Mouse (Mus musculus) cerebellum, postnatal 36 days (tissue): ENCODE data around the gene Ppcs.

Source experiments
- DNase-seq, 2 experiments: peaks; one replicate each; pipeline ENCODE4 v3.0.0; 2021 to 2022; ENCODE audit warnings: mixed read lengths in 2 of 2

Gene Ppcs

GRCm38 (mm10) chr4:119422294-119422964 lies at the start of gene Ppcs, which contains the start of gene Zmynd12:
TSS of gene Ppcs (minus strand) at chr4:119422420.
TSS of gene Zmynd12 (plus strand) at chr4:119422814.
- DNase-seq: peak; percentile 93

DNA sequence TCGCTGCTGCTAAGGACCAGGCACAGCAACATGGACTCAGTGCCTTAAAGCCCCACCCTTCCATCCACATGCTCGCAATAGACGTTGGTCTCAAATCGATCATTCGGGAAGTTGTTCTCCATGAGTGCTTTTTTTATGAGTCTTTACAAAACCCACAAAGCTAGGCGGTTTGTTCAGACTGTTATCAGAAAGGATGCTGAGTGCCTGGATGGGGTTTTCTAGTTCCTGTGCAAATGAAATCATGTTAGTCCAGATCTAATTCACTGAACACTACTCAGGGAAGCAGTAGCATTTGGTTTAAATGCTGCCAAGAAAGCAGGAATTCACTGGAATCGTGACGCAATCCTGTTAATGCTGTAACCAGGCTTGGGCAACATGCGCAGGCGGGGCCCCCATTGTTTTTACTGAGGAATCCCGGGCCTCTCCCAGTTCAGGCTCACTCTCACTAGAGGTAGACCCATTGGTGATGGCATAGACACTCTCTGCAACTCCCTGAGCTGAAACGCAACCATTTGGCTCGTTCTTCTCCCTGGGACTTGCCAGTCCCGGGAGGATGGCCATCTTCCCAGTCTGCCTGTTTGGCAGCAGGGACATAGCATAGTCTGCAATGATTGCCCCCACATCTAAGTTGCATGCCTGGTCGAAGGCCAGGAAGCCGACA lies 45.6 kb upstream of the Ppcs start:
- peak; percentile 50 to 61 for DNase-seq

DNA sequence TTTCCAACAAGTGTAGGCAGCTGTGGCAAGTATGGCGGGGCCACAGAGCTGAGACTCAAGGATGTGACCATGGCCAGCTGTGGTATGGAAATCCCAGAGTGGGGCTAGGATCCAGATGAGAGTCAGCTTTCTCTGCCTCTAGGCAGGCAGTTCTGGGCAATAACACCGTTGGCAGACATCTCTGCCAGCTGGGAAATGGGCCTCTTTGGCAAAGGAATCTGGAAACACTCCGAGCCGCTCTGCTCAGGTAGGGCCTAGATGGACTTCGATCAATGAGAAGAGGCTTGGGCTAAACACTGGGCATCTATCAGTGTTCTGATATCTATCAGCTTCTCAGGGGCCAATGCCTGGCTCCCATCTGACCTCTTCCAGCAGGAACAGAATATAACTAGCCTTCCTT lies 43.6 kb upstream of the Ppcs start:
- peak in 1 of 2 experiments; percentile 15 for DNase-seq

DNA sequence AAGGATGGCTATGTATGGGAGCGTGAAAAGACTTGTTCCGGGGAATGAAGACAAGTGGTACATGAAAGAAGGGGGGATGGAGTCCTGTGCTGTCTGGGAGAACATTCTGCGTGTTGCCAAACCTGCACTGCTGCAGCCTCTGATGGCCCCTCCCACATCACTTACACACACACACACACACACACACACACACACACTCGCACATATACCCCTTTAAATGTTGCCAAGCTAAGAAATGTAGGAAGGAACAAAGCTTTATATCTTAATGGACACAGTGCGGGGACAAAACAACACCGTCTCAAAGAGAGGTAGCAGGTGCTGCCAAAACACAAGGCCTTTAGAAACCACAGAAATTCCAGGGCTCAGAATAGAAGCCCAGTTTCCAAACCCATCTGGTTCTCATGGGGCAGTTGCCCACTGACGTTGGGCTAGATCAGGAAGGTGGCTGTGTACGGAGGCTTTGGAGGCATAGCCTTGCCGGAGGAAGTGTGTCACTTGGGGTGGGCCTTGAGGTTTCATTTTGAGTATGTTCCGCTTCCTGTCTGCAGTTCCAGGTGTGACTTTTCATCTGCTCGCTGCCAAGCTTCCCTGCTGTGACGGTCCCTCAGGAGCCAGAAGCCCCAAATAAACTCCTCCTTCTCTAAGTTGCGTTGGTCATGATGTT lies 41.7 kb upstream of the Ppcs start:
- DNase-seq: no peak

GRCm38 (mm10) chr4:119462858-119463755 lies 40.9 kb upstream of the Ppcs start:
- peak; percentile 75 to 83 for DNase-seq

- DNase-seq: no peak
Measured at GRCm38 (mm10) chr4:119462457-119462856, 40.2 kb upstream of the Ppcs start.

- DNase-seq: peak; percentile 81 to 82
Measured at GRCm38 (mm10) chr4:119460728-119461141, 38.5 kb upstream of the Ppcs start.

DNA sequence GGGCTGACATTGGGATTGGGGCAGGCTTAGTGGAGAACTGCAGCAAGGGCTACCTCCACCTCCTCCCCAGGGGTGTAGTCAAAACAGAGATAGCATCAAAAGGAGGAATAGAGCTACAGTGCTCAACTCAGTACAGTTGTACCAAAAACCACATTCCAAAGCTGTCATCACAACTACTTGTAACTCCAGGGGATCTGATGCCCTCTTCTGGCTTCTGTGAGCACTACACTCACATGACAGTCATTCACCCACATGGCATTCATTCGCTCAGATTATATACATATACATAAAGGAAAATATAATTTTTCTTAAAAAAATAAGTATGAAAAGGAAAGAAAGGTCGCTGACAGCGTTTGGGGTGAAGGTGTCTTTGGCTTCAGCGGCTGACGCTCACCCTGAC lies 38.1 kb upstream of the Ppcs start:
- DNase-seq: peak; percentile 42 to 46

DNA sequence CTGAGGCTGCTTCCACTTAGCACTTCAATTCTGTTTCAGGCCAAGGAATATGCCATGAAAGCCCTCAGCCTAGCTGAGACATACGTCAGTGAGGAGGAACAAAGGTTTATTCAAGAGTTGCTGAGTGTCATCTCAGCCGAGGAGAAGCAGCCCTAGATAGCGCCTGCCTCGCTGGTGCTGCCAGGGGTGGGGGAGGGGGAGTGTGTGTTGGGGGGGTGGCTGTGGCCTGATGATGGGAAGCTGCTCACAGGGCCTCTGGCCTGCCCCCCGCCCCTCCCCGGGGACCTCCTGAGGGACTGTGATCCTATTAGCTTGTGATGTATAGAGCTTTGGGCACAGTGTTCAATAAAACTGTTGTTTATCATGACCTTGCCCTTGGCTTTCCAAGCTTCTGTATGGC lies 31.3 kb upstream of the Ppcs start:
- DNase-seq: no peak

DNA sequence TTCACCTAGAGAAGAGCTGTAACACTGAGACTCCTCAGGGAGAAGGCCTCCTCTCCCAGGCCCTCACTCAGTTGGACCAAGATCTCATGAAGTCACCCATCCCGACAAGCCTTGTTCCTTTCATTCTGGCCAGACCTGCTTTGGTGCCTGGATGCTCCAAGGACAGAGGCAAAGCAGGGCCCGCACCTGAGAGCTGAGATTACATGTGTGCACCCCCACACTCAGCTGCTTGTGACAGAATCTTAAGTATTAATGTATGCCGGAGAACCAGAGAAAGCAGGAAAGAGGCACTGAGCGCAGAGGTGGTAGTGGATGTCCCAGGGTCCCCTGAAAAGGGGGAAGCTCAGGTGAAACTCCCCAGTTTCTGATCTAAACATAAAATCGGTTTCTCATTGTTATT lies 30.9 kb upstream of the Ppcs start:
- no peak for DNase-seq

DNA sequence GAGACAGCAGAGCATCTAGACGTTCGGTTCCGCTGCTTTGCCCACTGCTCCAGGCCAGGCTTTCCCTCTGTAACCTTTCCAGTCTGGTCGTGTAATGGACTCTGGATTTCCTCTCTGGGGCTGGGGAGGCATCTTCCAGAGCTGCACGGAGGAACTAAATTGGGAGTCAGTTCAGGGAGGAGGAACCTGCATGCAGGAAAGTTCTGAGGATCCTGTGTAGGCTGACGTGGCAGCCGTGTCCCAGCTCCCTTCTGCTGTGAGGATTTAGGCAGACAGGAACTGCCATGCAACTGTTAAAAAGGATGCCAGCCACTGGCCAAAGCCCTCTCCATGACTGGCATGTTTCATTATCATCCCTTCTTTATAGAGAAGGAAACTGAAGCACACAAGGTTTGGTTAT lies 28.2 kb upstream of the Ppcs start:
- no peak for DNase-seq

DNA sequence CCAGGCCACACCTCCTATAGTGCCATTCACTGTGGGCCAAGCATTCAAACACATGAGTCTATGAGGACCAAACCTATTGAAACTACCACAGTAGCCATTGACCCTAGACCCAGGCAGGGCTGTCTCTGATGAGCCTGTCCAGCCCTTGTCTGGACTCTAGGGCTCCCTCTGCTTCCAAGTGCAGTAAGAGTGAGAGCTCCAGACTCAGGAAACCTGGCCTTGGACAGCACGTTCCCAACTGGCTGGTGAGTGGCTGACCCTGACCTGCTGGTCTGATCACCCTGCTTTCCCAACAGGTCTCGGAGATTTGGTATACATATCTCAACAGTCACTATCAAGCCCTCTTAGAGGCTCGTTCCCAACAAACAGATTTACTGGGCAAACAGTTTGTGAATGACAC lies 25.6 kb upstream of the Ppcs start:
- DNase-seq: no peak

GRCm38 (mm10) chr4:119447261-119447660 lies 25.0 kb upstream of the Ppcs start:
- DNase-seq: no peak

GRCm38 (mm10) chr4:119442539-119442938 lies 20.3 kb upstream of the Ppcs start:
- no peak for DNase-seq

- DNase-seq: no peak
Measured at GRCm38 (mm10) chr4:119441836-119442235, 19.6 kb upstream of the Ppcs start.

DNA sequence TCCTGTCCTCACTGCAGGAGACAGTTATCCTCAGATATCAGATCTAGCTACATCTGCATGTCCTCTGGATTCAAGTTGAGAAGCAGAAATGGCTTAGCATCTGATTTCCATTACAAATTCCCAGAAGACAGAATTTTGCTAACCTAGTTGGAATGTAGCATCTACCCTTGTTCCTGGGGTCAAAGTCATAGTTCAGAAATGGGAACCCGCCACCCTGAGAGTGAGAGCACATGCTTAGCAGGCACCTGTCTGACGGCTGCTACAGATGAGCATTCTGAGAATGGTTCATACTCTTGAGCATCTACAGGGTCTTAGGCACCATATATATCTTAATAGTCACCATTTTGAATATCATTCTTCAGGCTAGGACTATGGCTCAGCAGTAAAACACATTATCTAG lies 15.7 kb upstream of the Ppcs start:
- no peak for DNase-seq

DNA sequence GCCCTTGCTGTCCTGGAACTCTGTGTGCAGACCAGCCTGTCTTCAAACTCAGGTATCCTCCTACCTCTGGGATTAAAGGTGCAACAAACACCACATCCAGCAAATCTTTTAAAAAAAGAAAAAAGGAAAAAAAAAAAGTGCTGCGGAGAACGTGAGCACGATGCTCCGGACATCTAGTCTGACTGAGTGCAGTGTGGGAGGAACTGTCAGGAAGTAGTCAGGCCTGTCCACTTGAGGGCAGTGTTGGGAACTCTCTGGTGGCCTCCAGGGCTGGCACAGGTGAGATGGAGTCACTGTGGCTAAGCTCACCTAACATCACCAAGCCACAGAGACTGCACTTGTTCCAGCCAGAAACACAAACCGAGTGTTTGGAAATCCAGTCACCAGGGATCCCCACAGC lies 8.5 kb upstream of the Ppcs start:
- DNase-seq: peak; percentile 80 to 84

GRCm38 (mm10) chr4:119427680-119428079 lies 5.5 kb upstream of the Ppcs start:
- DNase-seq: no peak

DNA sequence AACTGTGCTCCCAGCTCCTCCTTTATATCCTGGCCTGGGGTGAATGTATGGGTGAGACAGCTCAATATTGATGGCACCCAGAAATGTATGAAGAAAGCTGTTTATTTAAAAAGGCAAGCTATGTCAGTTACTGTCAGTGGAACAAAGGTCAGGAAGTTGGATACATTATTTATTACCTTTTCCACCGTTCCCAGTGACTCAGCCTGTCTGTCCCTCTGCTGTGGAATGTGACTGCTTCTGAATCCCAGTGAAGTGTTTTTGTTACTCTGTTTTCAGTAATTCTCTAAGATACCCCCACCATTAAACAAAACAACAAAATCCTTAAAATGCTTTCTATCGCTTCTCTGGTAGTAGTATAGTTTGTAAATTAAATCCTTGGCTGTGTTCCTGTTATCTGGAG lies 3.4 kb upstream of the Ppcs start:
- no peak for DNase-seq

- no peak for DNase-seq
Measured at GRCm38 (mm10) chr4:119425077-119425476, 2.9 kb upstream of the Ppcs start.

- peak in 1 of 2 experiments; percentile 49 for DNase-seq
Measured at GRCm38 (mm10) chr4:119421921-119422293, 313 bp downstream of the Ppcs start.

DNA sequence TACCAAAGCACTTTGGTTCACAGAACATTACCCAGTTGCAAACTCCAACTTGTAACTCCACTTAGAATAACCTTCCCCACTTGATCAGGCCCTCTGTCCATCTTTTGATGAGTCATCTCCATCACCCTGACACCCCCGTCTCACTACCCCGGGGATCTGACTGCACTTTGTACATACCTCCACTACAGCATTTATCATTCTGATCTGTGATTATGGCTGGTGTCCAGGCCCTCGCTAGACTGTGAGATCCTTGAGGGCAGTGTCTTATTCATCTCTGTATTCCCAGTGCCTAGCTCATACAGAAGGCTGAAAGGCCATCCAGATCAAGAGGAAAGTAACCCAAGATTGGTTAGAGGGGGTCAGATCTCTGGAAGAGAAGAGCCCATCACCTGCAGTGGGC lies 1.0 kb downstream of the Ppcs start:
- no peak for DNase-seq

- no peak for DNase-seq
Measured at GRCm38 (mm10) chr4:119417894-119418293, 4.3 kb downstream of the Ppcs start.
